Mouse (Mus musculus): ENCODE results near the gene Npc2. TPM values are rescaled to one million over a fixed set of nuclear protein-coding genes. Genes with fewer than 3 reads are reported as not detected.

The Npc2 gene
- polyA plus RNA-seq, 1 experiment from 2014 or later, result 80.7 TPM

DNA sequence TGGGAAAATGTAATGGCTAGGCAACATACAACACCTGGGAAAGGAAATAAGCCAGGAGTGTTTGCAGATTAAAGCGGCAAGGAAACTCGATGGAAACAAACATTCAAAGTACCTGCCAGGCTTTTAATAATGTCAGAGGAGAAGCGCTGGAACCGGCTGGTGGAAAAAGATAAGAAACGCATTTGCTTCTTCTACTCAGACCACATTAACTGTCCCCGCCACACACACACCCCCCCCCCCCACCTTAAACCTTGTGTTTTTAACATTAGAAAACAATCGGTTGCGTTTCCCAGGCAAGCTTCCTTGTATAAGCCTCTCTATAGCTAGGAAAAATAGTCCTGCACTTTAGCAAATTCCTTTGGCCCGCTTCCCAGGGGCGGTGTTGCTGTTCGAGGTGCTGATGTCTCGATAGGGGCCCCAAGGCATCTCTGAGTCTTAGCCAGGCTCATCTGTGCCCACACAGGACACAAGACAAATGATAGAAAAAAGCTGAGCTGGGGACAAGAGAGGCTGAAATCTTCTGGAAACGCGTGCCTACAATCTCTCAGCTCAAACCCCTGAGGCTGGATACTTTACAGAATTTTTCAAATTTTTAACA is 63.0 kb downstream of the Npc2 start:
- Histone ChIP-seq H3K9ac (replicated peaks) (no peak overlapping the region), H3K36me3 (no peaks in the 10 kb centered on the region), H3K4me2 (replicated peaks) (no peak overlapping the region), H3K9me3 (no peaks in the 10 kb centered on the region), H3K4me1 (no peaks in the 10 kb centered on the region), H3K27ac (replicated peaks) (no peak overlapping the region), H3K4me3 (no peak overlapping the region), H3K27me3 (no peaks in the 10 kb centered on the region)
- WGBS, result 31% methylated on average over 14 of the region's 14 CpGs
- ATAC-seq (replicated peaks), result no peak

DNA sequence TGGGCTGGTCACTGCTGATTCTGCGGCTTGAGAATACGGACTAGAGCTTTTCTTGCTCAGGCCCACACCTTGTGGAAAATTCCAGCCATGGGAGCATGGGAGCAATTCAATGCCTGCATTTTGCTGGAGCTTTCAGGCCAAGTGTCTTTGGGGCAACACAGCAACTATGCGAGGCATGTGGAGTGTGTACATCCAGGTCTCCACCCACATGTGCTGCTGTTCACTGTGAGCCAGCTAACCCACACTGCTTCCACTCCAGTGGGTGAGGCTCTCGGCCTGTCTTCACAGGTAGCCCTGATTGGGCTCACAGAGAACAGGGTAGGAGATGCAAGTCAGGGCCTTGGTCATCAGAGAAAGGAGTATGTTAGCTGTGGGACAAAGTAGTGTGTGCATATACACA is 65.1 kb downstream of the Npc2 start:
- no peaks in the 10 kb centered on the region for H3K27me3 ChIP-seq
- 0 out of 2 replicates have a peak, but pooled peaks cover under 1% of the 10 kb centered on the region for H3K4me1 ChIP-seq
- H3K9me3 ChIP-seq, result no peaks in the 10 kb centered on the region
- ATAC-seq (replicated peaks), result no peak
- no peak overlapping the region for H3K4me3 ChIP-seq
- no peak overlapping the region for H3K27ac ChIP-seq (replicated peaks)
- no peak overlapping the region for H3K4me2 ChIP-seq (replicated peaks)
- 84% methylated on average over 4 of the region's 4 CpGs for WGBS
- no peaks in the 10 kb centered on the region for H3K36me3 ChIP-seq
- H3K9ac ChIP-seq (replicated peaks), result no peak overlapping the region

DNA sequence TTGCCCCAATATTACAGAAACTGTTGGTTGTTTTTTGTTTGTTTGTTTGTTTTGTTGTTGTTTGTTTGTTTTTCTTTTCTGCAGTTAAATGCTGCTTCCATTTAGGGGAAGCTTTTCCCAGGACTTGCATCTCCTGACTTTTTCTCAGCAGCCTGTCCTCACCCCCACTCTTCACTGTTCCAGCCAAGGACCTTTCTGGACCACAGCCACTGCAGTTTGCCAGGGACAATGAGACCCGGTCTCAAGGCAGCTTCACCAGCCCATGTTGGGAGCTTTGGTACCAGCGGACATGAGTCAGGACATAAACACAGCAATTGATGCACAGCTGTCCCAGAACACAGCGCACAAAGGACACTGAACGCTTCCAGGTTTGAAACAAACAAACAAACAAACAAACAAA is 66.1 kb downstream of the Npc2 start:
- H3K9me3 ChIP-seq, result no peaks in the 10 kb centered on the region
- H3K4me1 ChIP-seq, result peaks cover 6% of the 10 kb centered on the region; the same call in 1 of the 2 replicates
- no peaks in the 10 kb centered on the region for H3K27me3 ChIP-seq
- no peak overlapping the region for H3K9ac ChIP-seq (replicated peaks)
- no peak overlapping the region for H3K4me3 ChIP-seq
- no peak overlapping the region for H3K27ac ChIP-seq (replicated peaks)
- H3K4me2 ChIP-seq (replicated peaks), result no peak overlapping the region
- no peaks in the 10 kb centered on the region for H3K36me3 ChIP-seq
- no peak for ATAC-seq (replicated peaks)
- 74% methylated on average over 4 of the region's 4 CpGs for WGBS

Other genes starting within 250 kb of the Npc2 start
- 0.05 TPM in 2 replicates for gene Vsx2, start 203.4 kb downstream of the Npc2 start, polyA plus RNA-seq (2015; fragmentation: Nextera tagmentation; extraction: Ambion mirVana)
- 12.1 and 12.8 TPM in 2 replicates for gene Abcd4, start 155.7 kb downstream of the Npc2 start, polyA plus RNA-seq (2015; fragmentation: Nextera tagmentation; extraction: Ambion mirVana)
- not detected in 2 replicates for gene Vrtn, start 132.1 kb downstream of the Npc2 start, polyA plus RNA-seq (2015; fragmentation: Nextera tagmentation; extraction: Ambion mirVana)
- 3.4 and 3.9 TPM in 2 replicates for gene Syndig1l, start 74.3 kb downstream of the Npc2 start, polyA plus RNA-seq (2015; fragmentation: Nextera tagmentation; extraction: Ambion mirVana)
- gene Isca2, start 99 bp upstream of the Npc2 start, polyA plus RNA-seq (2015; fragmentation: Nextera tagmentation; extraction: Ambion mirVana), result 125 and 144 TPM in 2 replicates
- 0.15 and 0.33 TPM in 2 replicates for gene Ltbp2, start 103.4 kb upstream of the Npc2 start, polyA plus RNA-seq (2015; fragmentation: Nextera tagmentation; extraction: Ambion mirVana)
- gene Fcf1, start 197.7 kb upstream of the Npc2 start, polyA plus RNA-seq (2015; fragmentation: Nextera tagmentation; extraction: Ambion mirVana), result 117 and 118 TPM in 2 replicates
- gene Arel1, start 197.7 kb upstream of the Npc2 start, polyA plus RNA-seq (2015; fragmentation: Nextera tagmentation; extraction: Ambion mirVana), result 34.9 and 35.5 TPM in 2 replicates
- 37.3 and 39.8 TPM in 2 replicates for gene Ylpm1, start 223.2 kb upstream of the Npc2 start, polyA plus RNA-seq (2015; fragmentation: Nextera tagmentation; extraction: Ambion mirVana)